Mouse (Mus musculus): ENCODE results near the gene Hist1h3a. TPM values are rescaled to one million over a fixed set of nuclear protein-coding genes. Genes with fewer than 3 reads are reported as not detected.

Hist1h3a gene
- polyA plus RNA-seq, 1 experiment from 2014 or later = 5.5 TPM

- peaks cover 12% of the 10 kb centered on the region for H3K4me1 ChIP-seq (replicated peaks; ENCODE audit: control insufficient read depth, insufficient read depth, low read length)
- no peaks in the 10 kb centered on the region for H3K27me3 ChIP-seq (ENCODE audit: control insufficient read depth, insufficient read depth, low read depth, low read length)
- H3K27ac ChIP-seq (ENCODE audit: low read length) = no peak overlapping the region
- no peak overlapping the region for H3K4me3 ChIP-seq (ENCODE audit: low read length)
- no peak for ATAC-seq (ENCODE audit: low read depth)
- no peak overlapping the region for H3K9ac ChIP-seq (ENCODE audit: low read length)
- H3K36me3 ChIP-seq (ENCODE audit: control insufficient read depth, insufficient read depth, low read length) = no peaks in the 10 kb centered on the region
- H3K4me2 ChIP-seq (ENCODE audit: low read depth, low read length) = no peak overlapping the region
- 39% methylated on average over 5 of the region's 5 CpGs for WGBS
- H3K9me3 ChIP-seq (ENCODE audit: control insufficient read depth, low read length) = no peaks in the 10 kb centered on the region
These were observed 6.7 kb upstream of the Hist1h3a start for GRCm38 (mm10) chr13:23768834-23769397.

GRCm38 (mm10) chr13:23766772-23767171 is 4.6 kb upstream of the Hist1h3a start:
- Histone ChIP-seq H3K4me3 (ENCODE audit: low read length) (no peak overlapping the region), H3K4me1 (replicated peaks; ENCODE audit: control insufficient read depth, insufficient read depth, low read length) (peaks cover 10% of the 10 kb centered on the region), H3K9me3 (ENCODE audit: control insufficient read depth, low read length) (no peaks in the 10 kb centered on the region), H3K27me3 (ENCODE audit: control insufficient read depth, insufficient read depth, low read depth, low read length) (no peaks in the 10 kb centered on the region), H3K9ac (ENCODE audit: low read length) (no peak overlapping the region), H3K36me3 (ENCODE audit: control insufficient read depth, insufficient read depth, low read length) (no peaks in the 10 kb centered on the region), H3K4me2 (ENCODE audit: low read depth, low read length) (no peak overlapping the region), H3K27ac (ENCODE audit: low read length) (no peak overlapping the region)
- ATAC-seq (ENCODE audit: low read depth) = no peak

GRCm38 (mm10) chr13:23765172-23765513 is 3.0 kb upstream of the Hist1h3a start:
- no peak overlapping the region for H3K4me2 ChIP-seq (ENCODE audit: low read depth, low read length)
- peak overlapping the region; percentile 33; the same call in 1 of the 2 replicates for H3K27ac ChIP-seq (ENCODE audit: low read length)
- no peaks in the 10 kb centered on the region for H3K27me3 ChIP-seq (ENCODE audit: control insufficient read depth, insufficient read depth, low read depth, low read length)

GRCm38 (mm10) chr13:23764324-23765171 is 2.4 kb upstream of the Hist1h3a start:
- Histone ChIP-seq H3K9ac (ENCODE audit: low read length) (peak overlapping the region; percentile 74), H3K36me3 (ENCODE audit: control insufficient read depth, insufficient read depth, low read length) (no peaks in the 10 kb centered on the region), H3K4me2 (ENCODE audit: low read depth, low read length) (peak overlapping the region; percentile 77), H3K4me3 (ENCODE audit: low read length) (peak overlapping the region; percentile 57), H3K27me3 (ENCODE audit: control insufficient read depth, insufficient read depth, low read depth, low read length) (no peaks in the 10 kb centered on the region), H3K4me1 (replicated peaks; ENCODE audit: control insufficient read depth, insufficient read depth, low read length) (peaks cover 18% of the 10 kb centered on the region), H3K27ac (ENCODE audit: low read length) (peak overlapping the region; percentile 95), H3K9me3 (ENCODE audit: control insufficient read depth, low read length) (no peaks in the 10 kb centered on the region)
- ATAC-seq (ENCODE audit: low read depth) = no peak
- WGBS = 30% methylated on average over 12 of the region's 12 CpGs

More at GRCm38 (mm10) chr13:23765172-23765513, 3.0 kb upstream of the Hist1h3a start:
- WGBS = 33% methylated on average over 1 of the region's 1 CpGs
- ATAC-seq (ENCODE audit: low read depth) = no peak
- H3K36me3 ChIP-seq (ENCODE audit: control insufficient read depth, insufficient read depth, low read length) = no peaks in the 10 kb centered on the region
- no peaks in the 10 kb centered on the region for H3K9me3 ChIP-seq (ENCODE audit: control insufficient read depth, low read length)
- H3K4me1 ChIP-seq (replicated peaks; ENCODE audit: control insufficient read depth, insufficient read depth, low read length) = peaks cover 14% of the 10 kb centered on the region
- no peak overlapping the region for H3K9ac ChIP-seq (ENCODE audit: low read length)
- no peak overlapping the region for H3K4me3 ChIP-seq (ENCODE audit: low read length)

GRCm38 (mm10) chr13:23763586-23764323 is 1.6 kb upstream of the Hist1h3a start, which contains the start of gene Hist1h1a:
Hist1h1a (plus strand) TSS chr13:23763666.
- peak within 1 kb of the TSS; percentile 95 for H3K27ac ChIP-seq (ENCODE audit: low read length)
- ATAC-seq (ENCODE audit: low read depth) = peak; percentile 71
- no peaks in the 10 kb centered on the region for H3K9me3 ChIP-seq (ENCODE audit: control insufficient read depth, low read length)
- H3K27me3 ChIP-seq (ENCODE audit: control insufficient read depth, insufficient read depth, low read depth, low read length) = no peaks in the 10 kb centered on the region
- H3K9ac ChIP-seq (ENCODE audit: low read length) = peak within 1 kb of the TSS; percentile 74
- H3K36me3 ChIP-seq (ENCODE audit: control insufficient read depth, insufficient read depth, low read length) = no peaks in the 10 kb centered on the region
- peak within 1 kb of the TSS; percentile 77 for H3K4me2 ChIP-seq (ENCODE audit: low read depth, low read length)
- 2% methylated on average over 34 of the region's 34 CpGs for WGBS
- peaks cover 18% of the 10 kb centered on the region for H3K4me1 ChIP-seq (replicated peaks; ENCODE audit: control insufficient read depth, insufficient read depth, low read length)
- peak within 1 kb of the TSS; percentile 57 for H3K4me3 ChIP-seq (ENCODE audit: low read length)

- Histone ChIP-seq H3K27ac (ENCODE audit: low read length) (peak overlapping the region; percentile 95), H3K4me2 (ENCODE audit: low read depth, low read length) (peak overlapping the region; percentile 77), H3K4me1 (replicated peaks; ENCODE audit: control insufficient read depth, insufficient read depth, low read length) (peaks cover 18% of the 10 kb centered on the region), H3K9me3 (ENCODE audit: control insufficient read depth, low read length) (no peaks in the 10 kb centered on the region), H3K27me3 (ENCODE audit: control insufficient read depth, insufficient read depth, low read depth, low read length) (no peaks in the 10 kb centered on the region), H3K36me3 (ENCODE audit: control insufficient read depth, insufficient read depth, low read length) (no peaks in the 10 kb centered on the region), H3K4me3 (ENCODE audit: low read length) (peak overlapping the region; percentile 53), H3K9ac (ENCODE audit: low read length) (peak overlapping the region; percentile 61)
- WGBS = 1% methylated on average over 10 of the region's 10 CpGs
- ATAC-seq (ENCODE audit: low read depth) = no peak
These were observed 1.0 kb upstream of the Hist1h3a start for GRCm38 (mm10) chr13:23763242-23763585.

- Histone ChIP-seq H3K27ac (ENCODE audit: low read length) (peak within 1 kb of the TSS; percentile 95), H3K9ac (ENCODE audit: low read length) (peak within 1 kb of the TSS; percentile 71), H3K9me3 (ENCODE audit: control insufficient read depth, low read length) (no peaks in the 10 kb centered on the region), H3K36me3 (ENCODE audit: control insufficient read depth, insufficient read depth, low read length) (no peaks in the 10 kb centered on the region), H3K4me2 (ENCODE audit: low read depth, low read length) (peak within 1 kb of the TSS; percentile 77), H3K4me1 (replicated peaks; ENCODE audit: control insufficient read depth, insufficient read depth, low read length) (peaks cover 18% of the 10 kb centered on the region), H3K4me3 (ENCODE audit: low read length) (peak within 1 kb of the TSS; percentile 53), H3K27me3 (ENCODE audit: control insufficient read depth, insufficient read depth, low read depth, low read length) (no peaks in the 10 kb centered on the region)
- peak; percentile 76 for ATAC-seq (ENCODE audit: low read depth)
- WGBS = under 1% methylated on average over 67 of the region's 72 CpGs
These were observed 968 bp downstream of the Hist1h3a start, which contains the start of gene Hist1h4a for GRCm38 (mm10) chr13:23760972-23761864. Hist1h4a (minus strand) TSS chr13:23761230.

GRCm38 (mm10) chr13:23760240-23760971 is 1.8 kb downstream of the Hist1h3a start:
- ATAC-seq (ENCODE audit: low read depth) = no peak
- Histone ChIP-seq H3K9me3 (ENCODE audit: control insufficient read depth, low read length) (no peaks in the 10 kb centered on the region), H3K4me3 (ENCODE audit: low read length) (peak overlapping the region; percentile 53), H3K27ac (ENCODE audit: low read length) (peak overlapping the region; percentile 95), H3K27me3 (ENCODE audit: control insufficient read depth, insufficient read depth, low read depth, low read length) (no peaks in the 10 kb centered on the region), H3K9ac (ENCODE audit: low read length) (peak overlapping the region; percentile 70), H3K36me3 (ENCODE audit: control insufficient read depth, insufficient read depth, low read length) (no peaks in the 10 kb centered on the region), H3K4me2 (ENCODE audit: low read depth, low read length) (peak overlapping the region; percentile 77), H3K4me1 (replicated peaks; ENCODE audit: control insufficient read depth, insufficient read depth, low read length) (peaks cover 18% of the 10 kb centered on the region)
- 1% methylated on average over 18 of the region's 27 CpGs for WGBS
